Mouse (Mus musculus) brain, adult 2 months (tissue): ENCODE measurements at regions not wholly inside any gene's neighbourhood (a gene's known extent, or its start where the extent isn't known, plus 50 kb on each side); places are given as distances from the start of the nearest gene placed in this dataset.

Experiments used
- DNase-seq: peaks from one replicate; pipeline ENCODE4 v3.0.0; 2011; ENCODE audit warnings: low read depth, low spot score

DNA sequence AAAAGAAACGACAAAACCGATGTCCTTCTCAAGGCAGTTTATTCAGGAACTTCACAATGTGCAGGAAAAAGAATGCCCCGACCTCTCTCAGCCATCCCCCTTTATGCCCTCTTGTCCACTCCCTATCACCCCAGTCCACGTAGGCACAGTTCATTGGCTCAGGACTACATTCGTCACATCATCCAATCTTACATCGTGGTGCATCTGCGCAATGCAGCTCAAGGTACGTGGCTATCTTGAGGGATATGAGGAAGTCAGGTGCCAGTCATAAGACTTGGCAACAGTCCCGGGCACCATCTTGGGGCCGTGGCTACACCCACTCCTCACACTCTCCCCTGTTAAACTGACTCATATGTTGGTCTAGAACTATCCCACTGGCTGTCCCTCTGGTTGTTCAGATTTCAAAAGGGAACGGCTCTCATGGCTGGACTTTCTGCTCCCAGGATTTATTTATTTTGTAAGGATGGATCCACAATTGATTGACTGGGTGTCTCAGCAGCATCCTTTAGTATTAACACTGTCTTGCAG, 87.4 kb upstream of the Olfr1402 start:
- peak; percentile 57 for DNase-seq

DNA sequence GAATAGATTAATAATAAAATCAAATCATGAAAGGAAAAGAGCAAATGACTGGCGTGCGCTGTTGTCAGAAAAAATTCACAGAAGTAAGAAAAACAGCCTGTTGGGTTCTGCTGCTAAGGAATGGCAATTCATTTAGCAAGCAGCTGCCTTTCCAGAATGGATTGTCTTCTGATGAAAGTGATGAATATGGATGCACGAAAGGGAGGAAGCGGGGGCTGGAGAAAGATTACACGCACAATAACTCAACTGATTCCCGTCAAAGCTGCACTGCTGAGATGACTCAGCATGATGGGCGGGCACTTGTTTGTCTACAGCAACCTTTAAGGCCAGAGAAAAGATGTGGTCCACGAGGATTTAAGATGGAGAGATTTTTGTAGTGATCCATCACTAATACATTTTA, 85.4 kb upstream of the Olfr1402 start:
- peak; percentile 81 for DNase-seq

DNA sequence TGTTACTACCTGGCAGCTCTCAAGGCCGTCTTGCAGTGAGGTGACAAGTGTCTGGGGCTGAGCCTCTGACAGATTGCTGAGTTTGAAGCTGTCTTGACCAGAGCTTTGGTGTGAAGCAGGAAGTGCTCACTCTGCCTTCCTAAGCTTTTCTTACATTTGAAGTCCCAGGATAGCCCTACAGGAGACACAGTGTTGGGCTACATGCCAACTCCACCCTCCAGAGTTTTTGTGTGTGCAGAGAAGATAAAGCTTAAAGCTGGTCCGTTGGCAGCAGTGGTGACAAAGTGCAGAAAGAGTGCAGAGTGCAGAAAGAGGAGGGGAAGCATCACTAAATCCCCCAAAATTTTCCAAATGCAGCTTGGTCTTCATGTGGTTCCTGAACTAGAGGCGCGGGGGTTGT, 70.1 kb upstream of the Olfr1402 start:
- no peak for DNase-seq

DNA sequence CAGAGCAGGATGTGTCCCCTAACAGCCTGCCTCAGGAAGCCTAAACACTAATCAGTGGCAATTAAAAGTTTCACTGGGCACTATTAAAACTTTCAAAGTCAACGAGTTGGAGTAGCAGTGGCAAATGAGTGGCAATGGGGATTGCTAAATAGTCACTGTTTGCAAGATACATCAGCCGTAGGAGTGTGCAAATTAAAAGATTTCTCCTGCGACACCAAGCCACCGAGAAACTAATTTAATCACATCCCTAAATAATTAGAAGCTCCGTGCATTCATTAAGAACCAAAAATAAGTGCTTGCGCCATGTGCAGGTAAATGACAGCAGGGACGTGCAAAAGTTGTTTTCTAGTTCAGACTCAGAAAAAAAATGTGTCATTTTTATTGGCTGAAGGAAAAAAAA, 69.4 kb upstream of the Olfr1402 start:
- no peak for DNase-seq

DNA sequence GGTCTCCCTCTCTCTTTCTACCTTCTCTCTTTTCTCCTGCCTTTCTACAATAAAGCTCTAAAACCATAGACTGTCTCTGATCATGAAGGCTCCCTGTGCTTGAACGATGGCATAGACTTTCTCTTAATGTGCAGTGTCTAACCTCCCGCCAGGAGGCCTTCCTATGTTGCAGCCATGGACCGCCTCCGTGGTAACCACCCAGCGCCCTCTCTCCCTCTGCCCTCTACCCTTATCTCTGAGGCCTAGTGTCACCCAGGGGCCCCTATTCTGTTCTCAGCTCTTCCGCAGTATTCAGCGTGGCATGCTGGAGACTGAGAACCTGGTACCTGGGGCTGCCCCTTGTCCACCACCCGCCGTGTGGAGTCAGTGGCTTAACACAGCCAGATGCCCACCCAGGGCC, 67.5 kb upstream of the Olfr1402 start:
- DNase-seq = no peak
